Mouse (Mus musculus) small intestine, adult 2 months (tissue): ENCODE data around the gene Spats2l.

Experiments
- CTCF ChIP-seq: fragments of 200-500 bp; IDR thresholded peaks from 2 replicates; pipeline ENCODE4 v1.5.1; 2012; ENCODE audit warnings: low read depth, mild to moderate bottlenecking, control low read depth, inconsistent platforms, low read length, moderate library complexity, mixed read lengths; ENCODE audit not compliant: insufficient replicate concordance, insufficient read length; ENCODE audit errors: extremely low read depth
- POLR2A ChIP-seq: fragments of 200-500 bp; IDR thresholded peaks from 2 replicates; pipeline ENCODE4 v1.6.1; 2012; ENCODE audit warnings: low read depth, mild to moderate bottlenecking, control low read depth, inconsistent platforms, low read length, moderate library complexity

GRCm38 (mm10) chr1:57884867-57885266 lies 110.9 kb downstream of the Spats2l start:
- TF ChIP-seq POLR2A (no peak), CTCF (no peak)
